Mouse (Mus musculus): ENCODE measurements around the gene Nrf1.

Nrf1 gene

DNA sequence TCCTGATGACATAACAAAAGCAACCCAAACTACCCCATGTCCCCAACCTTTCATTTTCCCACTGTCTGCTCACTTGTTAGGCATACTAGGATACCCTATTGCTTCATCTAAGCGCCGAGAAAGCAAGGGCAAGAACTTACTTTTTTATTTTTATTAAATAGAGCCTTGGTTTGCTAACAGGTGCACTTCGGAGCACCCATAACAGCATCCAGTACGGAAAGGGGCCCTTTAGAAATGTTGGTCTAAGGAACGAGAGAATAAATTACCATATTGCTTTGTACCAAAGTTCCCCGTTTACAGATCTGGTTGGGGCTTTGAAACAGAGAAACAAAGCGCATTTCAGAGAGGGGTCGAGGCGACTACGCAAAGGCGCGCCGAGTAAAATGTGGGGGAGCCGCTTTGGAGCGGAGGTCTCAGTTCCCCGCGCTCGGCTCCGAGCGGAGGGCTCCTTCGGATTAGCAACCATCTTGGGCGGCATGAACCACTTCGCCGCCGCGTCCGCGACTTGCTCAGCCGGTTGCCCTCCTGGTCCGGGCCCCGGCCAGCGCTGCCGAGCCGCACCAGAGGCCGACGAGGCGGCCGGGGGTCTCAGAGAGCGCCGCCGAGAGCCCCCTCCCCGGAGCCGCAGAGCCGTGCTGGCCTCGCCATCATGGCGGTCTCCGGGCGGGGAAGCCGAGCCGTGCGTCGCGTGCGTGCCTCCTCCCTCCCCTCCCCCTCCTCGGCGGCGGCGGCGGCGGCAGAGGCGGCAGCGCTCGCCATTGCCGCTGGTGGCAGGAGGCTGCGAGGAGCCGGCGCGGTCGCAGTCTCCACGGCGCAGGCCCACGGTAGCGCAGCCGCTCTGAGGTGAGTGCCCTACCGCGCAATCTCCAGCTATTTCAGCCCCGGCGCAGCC, at the start of gene Nrf1:
Gene Nrf1, plus strand, starts transcription at position 718 of the 892 bp plus-strand sequence.
- DNase-seq = peak; percentile 87 to 91

DNA sequence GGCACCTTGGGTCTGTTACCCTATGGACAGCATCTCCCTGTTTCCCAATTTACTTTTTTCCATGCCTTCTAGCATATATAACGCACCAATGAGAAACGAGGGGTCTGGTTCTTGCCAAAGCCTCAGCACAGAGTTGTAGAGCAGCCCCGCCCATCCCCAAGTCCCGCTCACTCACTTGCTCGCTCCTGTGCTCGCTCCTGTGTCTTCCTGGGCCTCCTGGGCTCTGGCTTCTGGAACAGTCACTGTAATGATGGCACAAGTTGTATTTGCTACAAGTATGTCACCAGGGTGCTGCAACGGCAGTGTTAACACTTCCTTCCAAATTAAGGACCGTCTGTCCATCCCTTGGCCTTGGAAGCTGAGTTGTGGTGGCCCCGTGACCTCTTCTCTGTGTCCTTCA, 49.6 kb upstream of the Nrf1 start:
- no peak for DNase-seq

DNA sequence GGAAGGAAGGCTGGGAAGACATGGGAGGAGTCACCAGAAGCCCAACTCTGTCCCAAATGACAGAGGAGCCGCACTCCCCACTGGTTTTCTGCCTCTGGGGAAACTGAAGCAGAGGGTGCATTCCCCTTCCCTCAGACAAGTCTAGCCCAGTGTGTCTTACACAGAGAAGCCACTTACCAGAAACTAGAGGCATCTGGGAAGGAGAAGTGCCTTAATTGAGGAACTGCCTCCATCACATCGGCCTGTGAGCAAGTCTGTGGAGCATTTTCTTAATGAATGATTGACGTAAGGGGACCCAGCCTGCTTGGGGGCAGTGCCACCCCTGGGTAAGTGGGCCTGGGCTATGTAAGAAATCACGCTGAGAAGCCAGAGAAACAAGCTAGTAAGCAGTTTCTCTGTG, 49.0 kb upstream of the Nrf1 start:
- DNase-seq = no peak

DNA sequence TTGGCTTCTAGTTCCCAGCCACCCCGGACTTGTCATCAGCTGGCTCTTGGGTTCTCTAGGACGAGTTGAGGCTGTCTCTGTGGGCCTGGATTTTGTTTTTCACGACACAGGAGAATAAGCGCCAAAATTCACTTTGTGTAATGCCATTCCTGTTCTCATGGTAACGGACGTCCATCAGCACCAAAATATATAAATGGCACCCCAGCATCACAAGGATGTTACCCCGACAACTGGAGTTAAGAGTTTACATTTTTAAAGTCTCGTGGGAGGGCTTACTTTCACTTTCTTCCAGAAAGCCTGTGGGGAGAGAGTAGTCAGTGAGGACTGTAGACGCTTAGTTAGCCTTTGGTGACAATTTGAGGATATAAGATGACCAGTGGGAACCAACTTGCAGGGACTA, 45.2 kb upstream of the Nrf1 start:
- no peak for DNase-seq

DNA sequence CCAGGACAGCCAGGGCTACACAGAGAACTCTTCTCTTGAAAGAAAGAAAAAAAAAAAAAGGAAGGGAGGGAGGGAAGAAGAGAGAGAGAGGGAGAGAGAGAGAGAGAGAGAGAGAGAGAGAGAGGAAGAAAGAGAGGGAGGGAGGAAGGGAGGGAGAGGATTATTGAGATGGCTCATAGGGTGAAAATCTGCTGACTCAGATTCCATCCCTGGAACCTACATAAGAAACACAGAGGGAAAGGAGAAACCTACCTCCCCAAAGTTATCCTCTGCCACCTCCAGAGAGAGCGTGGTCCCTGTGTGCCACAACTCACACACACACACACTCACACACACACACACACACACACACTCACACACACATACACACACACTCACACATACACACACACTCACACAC, 41.9 kb upstream of the Nrf1 start:
- DNase-seq = no peak

DNA sequence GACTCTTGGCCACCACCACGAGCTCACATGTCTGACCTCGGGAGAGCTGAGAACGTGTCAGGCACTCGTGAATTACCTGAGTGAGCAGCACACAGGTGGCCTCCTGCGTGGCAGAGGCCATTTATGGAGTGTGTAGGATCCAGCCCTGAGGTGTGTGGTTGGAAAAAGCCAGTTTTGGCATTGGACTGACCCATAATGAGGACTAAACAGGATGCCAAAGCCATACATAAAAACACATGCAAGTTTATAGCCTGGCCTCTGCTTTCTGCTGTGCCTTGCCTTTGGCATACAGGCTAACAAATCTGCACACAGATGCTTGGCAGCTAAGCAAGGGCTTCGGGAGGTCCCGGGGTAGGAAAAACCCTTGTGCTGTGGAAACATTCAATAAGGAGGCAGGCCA, 38.6 kb upstream of the Nrf1 start:
- DNase-seq = no peak

DNA sequence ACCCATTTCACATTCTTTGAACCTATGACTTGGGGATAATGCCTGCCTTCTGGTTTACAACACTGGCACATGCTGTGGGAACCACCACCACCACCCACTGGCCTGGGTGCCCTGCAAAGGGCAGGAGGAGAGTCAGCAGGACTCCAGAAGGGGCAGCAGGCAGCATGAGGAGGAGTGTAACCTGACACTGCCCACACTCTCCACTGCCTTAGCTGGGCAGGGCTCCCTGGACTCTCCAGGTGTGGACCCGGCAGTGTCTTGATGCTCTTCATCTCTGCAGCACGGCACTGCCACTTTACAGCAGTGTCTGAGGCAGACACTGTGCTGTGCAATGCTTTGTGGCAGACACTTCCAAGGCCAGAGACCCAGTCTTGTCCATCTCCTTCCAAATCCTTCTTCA, 34.3 kb upstream of the Nrf1 start:
- DNase-seq = no peak

DNA sequence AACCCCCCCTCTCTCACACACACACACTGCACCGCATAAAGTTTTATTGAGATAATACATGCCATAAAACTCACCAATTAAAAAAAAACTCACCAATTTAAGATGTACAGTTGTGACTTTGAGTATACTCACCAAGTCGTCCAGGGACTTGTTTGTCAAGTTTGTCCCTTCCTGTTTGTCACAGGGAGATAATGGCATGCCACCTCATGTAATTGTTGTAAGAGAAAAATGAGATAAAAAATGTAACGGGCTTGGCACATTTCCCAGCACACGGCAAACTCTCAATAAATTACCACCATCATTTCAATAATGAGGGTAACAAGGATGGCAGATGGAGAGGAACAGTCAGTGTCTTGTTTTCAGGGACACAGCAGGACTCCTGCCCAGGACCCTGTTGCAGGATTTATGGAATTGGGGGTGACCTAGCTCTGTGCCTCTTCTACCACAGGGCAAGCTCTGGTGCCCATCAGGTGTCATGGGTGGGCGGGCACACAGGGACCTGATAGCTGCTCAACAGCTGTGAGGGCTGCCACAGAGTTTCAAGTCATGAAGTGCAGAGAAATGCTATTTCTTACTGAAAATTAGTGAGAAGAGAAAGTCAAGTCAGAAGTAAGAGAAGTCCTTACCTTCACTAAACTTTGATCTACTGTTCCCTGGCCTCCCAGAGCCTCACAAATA, 33.5 kb upstream of the Nrf1 start:
- DNase-seq = no peak

DNA sequence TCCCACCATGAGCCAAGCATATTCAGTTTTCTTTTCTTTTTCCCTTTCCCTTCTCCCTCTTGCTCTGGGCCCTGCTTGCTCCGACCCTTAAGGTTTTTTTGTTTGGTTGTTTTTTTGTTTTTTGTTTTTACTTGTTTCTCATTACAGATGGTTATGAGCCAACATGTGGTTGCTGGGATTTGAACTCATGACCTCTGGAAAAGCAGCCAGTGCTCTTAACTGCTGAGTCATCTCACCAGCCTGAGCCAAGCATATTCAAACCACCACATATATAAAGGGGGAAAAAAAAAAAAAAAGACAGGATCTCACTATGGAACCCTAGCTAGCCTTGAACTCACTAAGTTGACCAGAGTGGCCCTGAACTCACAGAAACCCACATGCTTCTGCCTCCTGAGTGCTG, 26.5 kb upstream of the Nrf1 start:
- no peak for DNase-seq

DNA sequence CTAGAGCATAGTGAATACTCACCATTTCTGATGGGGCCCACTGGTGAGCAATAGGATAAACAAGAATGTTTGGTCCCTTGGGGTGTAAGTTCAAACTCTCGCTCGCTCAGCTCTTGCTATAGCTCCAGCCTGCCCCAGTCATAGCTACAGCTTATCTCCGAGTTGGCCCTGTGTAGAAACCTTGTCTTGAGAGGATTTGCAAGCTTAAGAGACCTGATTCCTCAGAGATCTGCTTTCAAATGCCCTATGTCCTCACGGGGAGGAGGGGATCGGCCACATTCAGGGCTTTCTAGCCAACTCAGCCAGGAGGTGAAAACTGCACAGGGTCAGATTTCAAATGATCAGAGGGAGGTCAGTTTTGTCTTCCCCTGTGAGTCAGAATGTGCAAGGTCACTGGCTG, 26.1 kb upstream of the Nrf1 start:
- no peak for DNase-seq

DNA sequence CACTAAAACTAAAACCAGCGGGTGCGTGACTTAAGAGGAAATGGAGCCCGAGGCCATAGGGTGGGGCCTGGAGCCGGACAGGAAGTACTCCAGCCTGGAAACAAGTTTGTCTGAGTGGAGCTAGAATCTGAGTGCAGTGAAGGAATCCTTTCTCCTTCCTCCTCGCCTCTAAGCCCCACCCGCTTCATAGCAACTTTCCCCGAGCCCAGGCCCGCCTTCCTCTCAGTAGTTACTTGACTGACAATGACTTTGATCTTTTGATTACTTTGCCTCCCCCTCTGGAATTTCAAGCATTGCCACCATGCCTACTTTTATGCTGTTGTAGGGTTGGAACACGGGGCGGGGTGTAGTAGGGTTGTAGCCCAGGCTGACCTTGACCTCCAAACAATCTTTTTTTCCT, 21.0 kb upstream of the Nrf1 start:
- DNase-seq = no peak

DNA sequence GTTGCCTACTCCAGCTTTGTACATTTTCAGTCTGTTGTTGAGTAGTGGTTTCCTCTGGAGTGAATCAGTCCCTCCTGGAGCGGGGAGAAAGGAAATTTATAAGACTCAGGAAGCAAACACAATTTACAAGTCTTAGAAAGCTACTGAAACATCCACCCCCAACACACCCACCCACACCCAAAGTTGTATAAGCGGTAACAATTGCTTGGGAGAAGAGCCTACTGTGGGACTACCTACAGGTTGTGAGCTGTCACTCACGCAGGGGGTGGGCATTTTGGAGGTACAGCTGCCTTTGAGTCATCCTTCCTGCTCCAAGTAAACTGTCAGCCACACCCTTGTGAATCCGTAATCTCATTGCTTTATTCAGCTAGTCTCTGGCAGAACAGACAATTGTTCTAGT, 19.4 kb upstream of the Nrf1 start:
- no peak for DNase-seq

DNA sequence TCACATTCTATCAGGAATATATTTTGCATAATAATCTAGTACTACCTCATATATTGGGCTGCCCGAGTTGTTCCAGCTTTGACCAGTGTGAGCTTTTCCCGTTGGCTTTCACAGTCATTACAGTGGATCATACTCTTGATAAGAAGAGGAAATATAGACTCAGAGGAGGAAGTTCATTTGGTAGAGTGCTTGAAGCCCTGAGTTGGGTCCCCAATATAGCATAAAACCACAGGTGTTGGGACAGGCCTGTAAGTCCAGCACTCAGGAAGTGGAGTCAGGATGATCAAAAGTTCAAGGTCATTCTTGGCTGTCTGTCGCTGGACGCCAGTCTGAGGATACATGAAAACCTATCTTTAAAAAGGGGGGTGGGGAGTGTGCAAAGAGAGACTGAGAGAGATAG, 12.7 kb upstream of the Nrf1 start:
- DNase-seq = no peak

DNA sequence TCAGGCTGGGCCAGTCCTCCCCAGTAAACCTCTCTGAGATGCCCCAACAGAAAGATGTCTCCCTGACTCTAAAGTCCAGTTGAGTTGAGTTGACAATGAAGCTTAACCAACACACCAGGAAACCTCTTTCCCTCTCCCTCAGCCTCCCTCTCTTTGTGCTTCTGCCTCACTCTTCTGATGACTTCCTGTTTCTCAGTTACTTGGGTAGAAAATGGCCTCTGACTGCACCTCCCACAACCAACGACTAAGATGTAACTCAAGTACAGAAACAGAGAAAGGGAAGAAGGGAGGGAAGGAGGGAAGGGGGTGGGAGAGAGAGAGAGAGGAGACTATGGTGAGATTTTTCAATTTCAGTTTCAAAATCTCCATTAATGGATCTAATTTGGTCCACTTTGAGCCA, 6.3 kb upstream of the Nrf1 start:
- DNase-seq = no peak

DNA sequence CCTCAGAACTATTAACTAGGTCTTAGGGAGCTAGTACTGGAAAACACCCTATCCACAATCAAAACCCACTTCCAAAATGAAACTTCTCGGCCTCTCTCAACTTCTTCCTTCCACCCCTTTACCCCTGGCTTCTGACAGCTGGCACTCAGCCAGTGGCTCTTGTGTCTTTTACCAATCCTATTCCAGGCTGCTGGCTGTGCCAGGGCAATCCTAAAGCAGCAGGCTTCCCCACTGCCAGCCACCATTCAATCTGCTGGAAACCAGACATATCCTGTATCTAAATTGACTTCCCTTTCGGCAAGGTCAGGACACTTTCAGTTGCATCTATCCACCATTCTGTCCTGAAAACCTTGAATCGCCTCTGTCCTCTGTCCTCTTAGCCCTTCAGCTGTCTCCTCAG, 5.3 kb upstream of the Nrf1 start:
- no peak for DNase-seq

DNA sequence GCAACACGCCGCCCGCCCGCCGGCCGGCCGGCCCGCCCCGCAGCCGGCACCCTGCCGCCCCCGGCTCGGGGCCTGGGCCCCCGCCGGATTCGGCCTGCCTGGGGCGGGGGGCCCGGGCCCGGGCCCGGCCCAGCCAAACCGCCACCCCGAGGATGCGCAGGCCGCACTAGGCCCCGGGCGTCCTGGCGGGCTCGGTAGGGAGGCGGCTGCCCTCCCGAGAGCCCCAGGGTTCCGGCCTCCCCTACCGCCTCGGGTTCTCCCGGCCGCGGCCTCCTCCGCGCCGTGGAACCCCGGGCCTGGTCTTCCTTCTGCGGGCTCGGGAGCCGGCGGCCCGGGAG, 344 bp downstream of the Nrf1 start:
- DNase-seq = no peak

DNA sequence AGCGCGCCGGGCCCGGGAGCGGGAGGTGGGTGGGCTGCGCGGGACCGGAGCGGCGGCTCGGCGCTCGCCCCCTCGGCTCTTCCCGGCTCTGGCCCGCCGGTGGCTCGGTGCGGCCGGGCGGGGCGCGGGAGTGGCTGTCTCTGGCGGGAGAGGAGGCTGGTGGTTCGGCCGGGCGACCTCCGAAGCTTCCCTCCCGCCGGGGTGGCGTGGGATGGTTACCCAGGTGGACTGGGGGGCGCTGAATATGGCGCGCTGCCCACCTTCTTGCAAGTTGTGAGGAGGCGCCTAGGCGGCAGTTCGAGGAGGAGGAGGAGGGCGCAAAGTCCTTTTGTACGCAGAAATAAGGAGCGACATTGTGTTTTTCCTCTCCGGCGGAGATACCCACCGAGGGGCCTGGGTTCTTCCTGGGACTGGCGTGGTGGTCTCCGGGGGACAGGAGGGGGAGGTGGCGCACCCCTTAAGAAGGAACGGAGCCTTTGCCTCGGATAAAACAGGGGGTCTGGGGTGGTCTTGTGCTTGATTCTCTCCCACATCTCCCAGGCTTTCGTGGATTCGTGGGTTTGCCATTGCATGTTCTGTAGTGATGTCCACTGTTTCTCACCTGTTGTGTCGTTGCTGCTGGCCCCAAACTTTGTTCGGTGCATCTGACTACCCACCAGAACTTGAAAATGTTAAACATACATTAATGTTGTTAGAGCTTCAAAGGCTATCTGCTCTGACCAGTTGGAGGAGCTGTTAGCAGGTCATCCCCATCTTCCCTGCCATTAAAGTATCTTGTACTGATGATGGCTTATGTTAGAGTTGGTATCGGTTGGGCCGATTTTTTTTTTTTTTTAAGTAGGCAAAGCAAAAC, 939 bp downstream of the Nrf1 start:
- peak; percentile 42 to 55 for DNase-seq

DNA sequence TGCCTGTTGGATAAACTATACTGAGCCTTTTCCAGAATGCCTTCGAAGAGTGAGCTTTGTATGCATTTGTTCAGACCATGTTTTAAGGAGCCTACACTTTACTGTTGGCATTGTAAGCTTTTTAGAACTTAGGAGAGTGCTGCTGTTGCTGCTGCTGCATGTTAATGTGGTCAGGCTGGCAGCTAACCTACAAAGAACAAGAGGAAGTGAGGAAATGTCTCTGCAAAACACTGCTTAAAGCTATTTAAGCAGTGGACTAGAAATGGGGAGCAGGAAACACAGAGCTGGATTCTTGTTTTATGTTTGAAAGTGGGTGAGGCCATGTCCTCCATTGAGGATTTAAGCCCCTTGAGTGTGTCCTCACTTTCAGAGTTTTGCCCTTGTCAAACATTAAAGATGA, 5.3 kb downstream of the Nrf1 start:
- DNase-seq = no peak

DNA sequence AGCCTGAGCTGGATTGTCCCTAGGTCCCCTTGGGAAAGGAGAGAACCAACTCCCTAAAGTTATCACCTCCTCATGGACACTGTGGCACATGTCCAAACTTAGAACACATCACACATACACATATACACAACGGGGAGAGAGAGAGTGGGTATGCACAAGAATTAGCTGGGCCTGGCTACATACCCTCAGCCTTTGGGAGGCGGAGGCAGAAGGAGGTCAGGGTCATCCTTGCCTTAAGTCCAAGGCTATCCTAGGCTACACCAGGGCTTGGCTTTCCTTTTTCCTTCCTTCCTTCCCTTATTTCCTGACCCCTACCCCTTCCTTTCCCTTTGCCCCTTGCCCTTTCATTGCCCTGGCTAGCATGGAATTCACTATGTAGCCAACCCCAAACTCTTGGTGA, 14.8 kb downstream of the Nrf1 start:
- no peak for DNase-seq

DNA sequence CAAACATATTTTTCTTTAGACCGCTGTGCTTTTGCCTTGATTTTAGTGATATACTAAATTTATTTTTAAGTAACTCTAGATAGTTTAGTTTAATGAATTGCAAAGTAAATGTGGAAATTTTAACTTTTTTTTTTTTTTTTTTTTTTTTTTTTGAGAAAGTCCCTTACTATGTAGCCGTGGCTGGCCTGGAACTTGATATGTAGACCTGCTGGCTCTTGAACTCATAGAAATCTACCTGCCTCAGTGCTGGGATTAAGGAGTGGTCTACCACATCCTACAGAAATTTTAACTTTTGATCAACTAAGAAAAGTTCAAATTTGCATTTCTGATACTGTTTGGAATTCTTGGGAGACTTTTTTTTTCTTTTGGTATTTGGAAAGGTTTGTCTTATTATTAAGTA, 17.6 kb downstream of the Nrf1 start:
- DNase-seq = no peak

DNA sequence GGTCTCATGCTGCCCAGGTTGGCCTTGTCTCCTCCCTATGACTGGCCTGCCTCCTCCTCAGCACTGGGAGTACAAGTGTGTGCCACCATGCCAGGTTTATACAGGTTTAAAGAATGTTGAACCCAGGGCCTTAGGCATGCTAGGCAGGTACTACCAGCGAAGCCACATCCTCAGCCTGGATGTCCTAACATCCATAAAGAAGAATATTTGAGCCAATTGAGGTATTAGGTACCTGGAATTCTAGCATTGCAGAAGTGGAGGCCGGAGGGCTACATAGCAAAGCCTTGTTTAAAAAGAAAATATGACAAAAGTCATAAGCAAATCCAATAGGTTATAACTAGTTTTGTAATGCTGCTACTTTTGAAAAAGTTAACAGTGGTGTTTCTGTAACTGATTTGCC, 19.0 kb downstream of the Nrf1 start:
- no peak for DNase-seq

DNA sequence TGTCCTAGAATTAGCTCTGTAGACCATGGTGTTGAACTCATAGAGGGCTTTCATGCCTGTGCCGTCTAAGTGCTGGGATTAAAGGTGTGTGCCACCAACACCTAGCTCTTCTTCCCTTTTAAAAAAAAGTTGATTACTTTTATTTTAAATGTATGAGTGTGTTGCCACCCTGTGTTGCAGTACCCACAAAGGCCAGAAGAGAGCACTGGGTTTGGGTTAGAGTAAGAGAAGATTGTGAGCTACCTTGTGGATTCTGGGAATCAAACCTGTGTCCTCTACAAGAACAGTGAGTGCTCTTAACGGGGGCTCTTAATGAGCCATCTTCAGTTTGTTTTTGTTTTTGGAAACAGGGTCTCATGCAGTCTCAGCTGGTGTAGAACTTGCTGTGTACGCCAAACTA, 24.7 kb downstream of the Nrf1 start:
- no peak for DNase-seq

DNA sequence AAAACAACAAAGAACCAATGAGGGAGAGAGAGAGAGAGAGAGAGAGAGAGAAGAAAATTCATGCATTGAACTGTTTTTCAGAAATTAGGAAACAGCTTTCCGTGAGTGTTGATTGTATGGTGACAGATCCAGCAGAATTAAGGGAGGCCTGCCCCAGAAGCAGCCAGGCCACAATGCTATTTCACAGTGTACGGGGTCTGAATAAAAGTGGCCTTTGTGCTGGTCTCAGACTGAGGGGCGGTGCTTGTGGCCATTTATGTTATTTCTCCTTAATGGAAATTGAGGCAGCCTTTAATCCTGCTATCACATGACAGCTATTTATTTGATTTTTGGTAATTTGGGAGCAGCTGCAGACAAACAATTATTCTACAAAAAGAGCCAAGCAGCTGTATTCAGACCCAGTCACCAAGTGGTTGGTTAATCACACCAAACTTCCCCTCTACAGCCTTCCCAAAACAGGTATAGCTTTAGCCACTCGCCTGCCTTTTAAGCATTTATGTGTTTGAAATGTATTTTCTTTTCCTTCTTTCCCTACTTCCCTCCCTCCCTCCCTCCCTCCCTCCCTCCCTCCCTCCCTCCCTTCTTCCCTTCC, 31.2 kb downstream of the Nrf1 start:
- DNase-seq = no peak

Data from spleen, adult 18-20 months (tissue).